Comparison of ENCODE assay signal across 11 mouse cellular contexts in the genomic region with DNA sequence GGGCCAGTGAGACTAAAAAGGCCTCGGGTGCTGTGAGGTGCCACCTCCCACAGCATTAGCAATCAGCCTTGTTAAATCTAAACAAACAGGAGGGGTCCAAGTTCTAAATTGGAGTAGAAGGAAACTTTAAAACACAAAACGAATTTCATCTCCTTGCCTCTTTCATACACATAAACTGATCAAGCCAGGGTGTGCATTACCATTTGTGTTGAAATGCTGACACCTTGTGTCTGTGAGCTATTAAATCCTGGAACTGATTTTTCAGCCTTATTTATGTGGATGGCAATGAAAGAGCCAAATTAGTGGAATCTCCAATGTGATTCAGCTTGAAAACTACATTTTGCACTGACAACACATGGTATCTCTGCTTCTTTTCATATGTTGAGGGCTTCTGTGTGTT.
DNase-seq lines count a peak whose midpoint lies in the region; ATAC-seq and TF ChIP-seq lines count a peak whose summit lies in the region.
"Had no signal": no experiment of that assay in that cellular context is flagged by ENCODE, and none has a peak within 500 bp of the region (broad histone marks: within the 10 kb centered on the region; RNA-seq: fewer than 3 reads in every experiment).

No protein-coding gene starts in this region.

- no peak for DNase-seq in heart, adult 2 months
- no peak for DNase-seq in heart, postnatal 10 days
- no peak for DNase-seq in lung, postnatal 0 days (ENCODE audit: low spot score)
- DNase-seq in lung, postnatal 4 days = no peak
- DNase-seq in thymus, postnatal 36 days = no peak
- DNase-seq: spleen, adult 18-20 months had no signal

- no peaks in the 10 kb centered on the region for H3K9me3 ChIP-seq in lung, postnatal 0 days (ENCODE audit: low read length)
- H3K9me3 ChIP-seq in neural tube, embryonic 15.5 days (replicated peaks) = no peaks in the 10 kb centered on the region
- H3K9me3 ChIP-seq in intestine, embryonic 16.5 days (ENCODE audit: control insufficient read depth, low read length) = no peaks in the 10 kb centered on the region
- H3K9me3 ChIP-seq: embryonic facial prominence, embryonic 15.5 days; heart, embryonic 10.5 days had no signal

- H3K9ac ChIP-seq in heart, adult 2 months (ENCODE audit: low read depth, low read length) = no peak overlapping the region
- H3K9ac ChIP-seq in lung, postnatal 0 days (replicated peaks; ENCODE audit: low read depth) = no peak overlapping the region
- no peak overlapping the region for H3K9ac ChIP-seq in neural tube, embryonic 15.5 days (replicated peaks)
- H3K9ac ChIP-seq in intestine, embryonic 16.5 days (ENCODE audit: low read depth, low read length) = no peak overlapping the region
- H3K9ac ChIP-seq: embryonic facial prominence, embryonic 15.5 days had no signal

- no peak for TF ChIP-seq POLR2A in heart, adult 2 months (IDR thresholded peaks at IDR 0.05; ENCODE audit: insufficient read depth, low read depth, low read length)
- no peak for TF ChIP-seq POLR2A in cortical plate, adult 2 months (IDR thresholded peaks at IDR 0.05; ENCODE audit: extremely low read depth, insufficient read depth, low read length)

- no peaks in the 10 kb centered on the region for H3K27me3 ChIP-seq in heart, adult 2 months (ENCODE audit: control insufficient read depth, insufficient read depth, low read length)
- H3K27me3 ChIP-seq in lung, postnatal 0 days (replicated peaks; ENCODE audit: insufficient read depth, low read length) = no peaks in the 10 kb centered on the region
- H3K27me3 ChIP-seq in neural tube, embryonic 15.5 days (replicated peaks) = no peaks in the 10 kb centered on the region
- H3K27me3 ChIP-seq in intestine, embryonic 16.5 days (replicated peaks; ENCODE audit: control insufficient read depth, insufficient read depth, low read length) = no peaks in the 10 kb centered on the region
- H3K27me3 ChIP-seq: embryonic facial prominence, embryonic 15.5 days had no signal

- intact Hi-C loops in heart, adult 2 months (cut with DNase I) = loop anchor here (5.0 kb wide), 1 partner anchor 342 kb away; no protein-coding TSS in a partner anchor
- intact Hi-C loops in heart, postnatal 10 days (cut with DNase I) = loop anchor here (5.0 kb wide), 1 partner anchor 342 kb away; no protein-coding TSS in a partner anchor

- H3K4me2 ChIP-seq in lung, postnatal 0 days (replicated peaks; ENCODE audit: low read depth, low read length) = no peak overlapping the region
- H3K4me2 ChIP-seq in neural tube, embryonic 15.5 days = no peak overlapping the region
- H3K4me2 ChIP-seq in intestine, embryonic 16.5 days (ENCODE audit: low read depth, low read length) = no peak overlapping the region
- H3K4me2 ChIP-seq: embryonic facial prominence, embryonic 15.5 days had no signal

- no peak overlapping the region for H3K27ac ChIP-seq in heart, adult 2 months
- H3K27ac ChIP-seq in lung, postnatal 0 days (ENCODE audit: low read length) = no peak overlapping the region
- H3K27ac ChIP-seq in cortical plate, adult 2 months (ENCODE audit: insufficient read depth, low read length) = no peak overlapping the region
- H3K27ac ChIP-seq in neural tube, embryonic 15.5 days (replicated peaks) = no peak overlapping the region
- H3K27ac ChIP-seq in intestine, embryonic 16.5 days (ENCODE audit: low read length) = no peak overlapping the region
- H3K27ac ChIP-seq: embryonic facial prominence, embryonic 15.5 days; heart, embryonic 10.5 days had no signal

- no peaks in the 10 kb centered on the region for H3K79me2 ChIP-seq in heart, adult 2 months (replicated peaks; ENCODE audit: control insufficient read depth, insufficient read depth, low read length)

- TF ChIP-seq EP300 in heart, adult 2 months (IDR thresholded peaks at IDR 0.05; ENCODE audit: insufficient read depth, low read depth, low read length) = no peak
- no peak for TF ChIP-seq EP300 in lung, postnatal 0 days (IDR thresholded peaks at IDR 0.05)

- H3K4me1 ChIP-seq in heart, adult 2 months (ENCODE audit: control insufficient read depth, insufficient read depth, low read length) = no peaks in the 10 kb centered on the region
- no peaks in the 10 kb centered on the region for H3K4me1 ChIP-seq in lung, postnatal 0 days (ENCODE audit: insufficient read depth, low read depth, low read length)
- no peaks in the 10 kb centered on the region for H3K4me1 ChIP-seq in cortical plate, adult 2 months (ENCODE audit: control insufficient read depth, insufficient read depth, low read length)
- no peaks in the 10 kb centered on the region for H3K4me1 ChIP-seq in neural tube, embryonic 15.5 days
- no peaks in the 10 kb centered on the region for H3K4me1 ChIP-seq in intestine, embryonic 16.5 days (ENCODE audit: control insufficient read depth, insufficient read depth, low read length)
- H3K4me1 ChIP-seq: embryonic facial prominence, embryonic 15.5 days; heart, embryonic 10.5 days had no signal

- no peak overlapping the region for H3K4me3 ChIP-seq in heart, adult 2 months
- H3K4me3 ChIP-seq in lung, postnatal 0 days (ENCODE audit: low read depth, low read length) = no peak overlapping the region
- no peak overlapping the region for H3K4me3 ChIP-seq in cortical plate, adult 2 months (ENCODE audit: insufficient read depth, low read length)
- no peak overlapping the region for H3K4me3 ChIP-seq in neural tube, embryonic 15.5 days (replicated peaks)
- H3K4me3 ChIP-seq in intestine, embryonic 16.5 days (ENCODE audit: low read length) = no peak overlapping the region
- H3K4me3 ChIP-seq: embryonic facial prominence, embryonic 15.5 days; heart, embryonic 10.5 days had no signal

- 22% methylated on average over 2 of the region's 2 CpGs for WGBS in heart, adult 2 months
- WGBS in lung, postnatal 0 days = 25% methylated on average over 2 of the region's 2 CpGs
- 32% methylated on average over 2 of the region's 2 CpGs for WGBS in neural tube, embryonic 15.5 days
- WGBS in intestine, embryonic 16.5 days = 24% methylated on average over 2 of the region's 2 CpGs

- no peaks in the 10 kb centered on the region for H3K36me3 ChIP-seq in heart, adult 2 months (ENCODE audit: control insufficient read depth, insufficient read depth, low read length)
- no peaks in the 10 kb centered on the region for H3K36me3 ChIP-seq in lung, postnatal 0 days (ENCODE audit: insufficient read depth, low read length)
- no peaks in the 10 kb centered on the region for H3K36me3 ChIP-seq in neural tube, embryonic 15.5 days
- no peaks in the 10 kb centered on the region for H3K36me3 ChIP-seq in intestine, embryonic 16.5 days (ENCODE audit: control insufficient read depth, insufficient read depth, low read length)
- H3K36me3 ChIP-seq: embryonic facial prominence, embryonic 15.5 days; heart, embryonic 10.5 days had no signal

- peak; percentile 52 for TF ChIP-seq CTCF in heart, adult 2 months (IDR thresholded peaks at IDR 0.05)
- peak; percentile 27; the same call in 1 of the 2 replicates for TF ChIP-seq CTCF in lung, postnatal 0 days (IDR thresholded peaks at IDR 0.05)
- TF ChIP-seq CTCF in cortical plate, adult 2 months (IDR thresholded peaks at IDR 0.05; ENCODE audit: extremely low read depth, insufficient read depth, low read length) = peak; percentile 22; the same call in 1 of the 2 replicates

- ATAC-seq in lung, postnatal 0 days = no peak
- peak; percentile 69; the same call in 1 of the 2 replicates for ATAC-seq in neural tube, embryonic 15.5 days (ENCODE audit: low FRiP score)
- ATAC-seq in intestine, embryonic 16.5 days = no peak
